Mouse (Mus musculus): ENCODE data around the gene Actr3b.
"Not testable (repeated sequence)": the region's sequence is repeated elsewhere in the genome, so short reads cannot be mapped to it uniquely, and the experiment has no call there.

The Actr3b gene

GRCm38 (mm10) chr5:25759460-25760409, at the start of gene Actr3b:
Actr3b (plus strand) TSS chr5:25759997.
- DNase-seq (ENCODE audit: low spot score in 2 of 2): peak; percentile 63 to 80

DNA sequence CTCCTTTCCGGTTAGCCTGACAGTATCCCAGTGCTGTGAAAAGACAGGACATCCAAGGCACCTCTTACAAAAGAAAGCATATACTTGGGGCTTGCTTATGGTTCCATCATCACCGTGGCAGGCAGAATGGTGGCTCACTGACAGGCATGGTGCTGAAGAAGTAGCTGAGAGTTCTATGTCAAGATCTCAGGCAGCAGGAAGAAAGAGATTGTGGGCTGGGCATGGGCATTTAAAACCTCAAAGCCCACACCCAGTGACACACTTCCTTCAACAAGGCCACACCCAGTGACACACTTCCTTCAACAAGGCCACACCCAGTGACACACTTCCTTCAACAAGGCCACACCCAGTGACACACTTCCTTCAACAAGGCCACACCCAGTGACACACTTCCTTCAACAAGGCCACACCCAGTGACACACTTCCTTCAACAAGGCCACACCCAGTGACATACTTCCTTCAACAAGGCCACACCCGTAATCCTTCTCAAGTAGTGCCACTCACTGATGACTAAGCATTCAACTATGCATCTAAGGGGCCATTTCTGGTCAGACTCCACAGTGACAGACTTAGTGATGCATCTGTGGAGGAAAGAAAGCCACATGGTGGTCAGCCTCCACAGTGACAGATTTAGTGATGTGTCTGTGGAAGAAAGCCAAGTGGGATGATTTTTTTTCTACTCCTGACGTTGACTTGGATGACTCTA, 46.6 kb upstream of the Actr3b start:
- DNase-seq (ENCODE audit: low spot score in 2 of 2): peak; percentile 45 to 56

DNA sequence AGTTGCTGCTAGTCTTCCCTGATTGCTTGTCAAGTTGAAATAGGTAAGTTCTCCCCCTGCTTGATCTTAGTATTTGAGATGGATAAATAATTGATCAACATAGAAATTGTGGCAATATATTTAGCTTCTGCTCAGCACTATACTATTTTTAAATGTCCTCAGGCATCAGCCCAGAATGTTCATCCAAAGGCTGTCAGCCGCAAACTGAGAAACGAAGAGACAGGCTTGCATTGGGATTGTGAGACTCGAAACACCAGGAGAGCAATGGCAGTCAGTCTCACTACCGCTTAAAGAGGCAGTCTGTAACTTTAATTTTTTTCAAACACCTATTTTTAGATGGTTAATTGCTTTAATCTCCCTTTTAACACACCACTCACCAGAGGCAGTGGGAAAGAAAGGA, 40.4 kb upstream of the Actr3b start:
- DNase-seq (ENCODE audit: low spot score in 2 of 2): no peak

DNA sequence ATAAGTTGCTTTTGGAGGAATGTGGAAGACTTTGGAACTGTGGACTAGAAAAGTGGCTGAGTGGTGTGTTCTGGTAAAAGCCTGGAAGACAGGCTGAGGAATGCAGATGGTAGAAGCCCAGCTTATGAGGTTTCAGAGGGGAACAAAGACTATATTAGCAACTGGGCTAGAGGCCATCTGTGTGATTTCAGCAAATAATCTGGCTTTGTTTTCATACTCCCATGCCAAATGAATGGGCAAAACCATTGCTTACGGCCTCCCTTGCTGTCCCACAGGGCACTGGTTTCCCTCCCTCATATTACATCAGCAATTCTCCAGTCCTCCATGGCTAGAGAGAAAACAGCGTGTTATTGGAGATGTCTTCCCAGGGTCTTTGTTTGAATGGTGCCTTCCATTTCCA, 36.8 kb upstream of the Actr3b start:
- DNase-seq (ENCODE audit: low spot score in 2 of 2): no peak

DNA sequence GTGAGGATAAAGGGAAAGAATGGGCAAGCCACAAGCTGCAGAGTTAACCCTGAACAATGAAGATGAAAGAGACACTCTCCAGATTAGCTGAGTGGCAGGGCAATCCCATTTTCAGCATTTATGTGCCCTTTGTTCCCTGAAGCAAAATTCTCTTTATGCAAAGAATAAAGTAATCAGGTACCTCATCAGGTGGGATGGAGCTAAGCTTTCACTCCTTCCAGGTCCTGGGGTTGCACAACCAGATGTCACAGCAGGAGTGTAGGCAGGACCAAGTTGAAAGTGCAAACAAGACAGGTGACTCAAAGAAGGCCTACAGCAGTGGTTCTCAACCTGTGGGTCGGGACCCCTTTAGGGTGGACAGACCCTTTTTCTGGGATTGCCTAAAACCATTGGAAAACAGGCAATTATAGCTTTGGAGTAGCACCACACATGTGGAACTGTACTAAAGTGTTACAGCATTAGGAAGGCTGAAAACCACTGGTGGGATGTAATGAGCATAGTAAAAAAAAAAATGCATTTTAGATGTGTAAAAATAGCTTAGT, 35.6 kb upstream of the Actr3b start:
- DNase-seq (ENCODE audit: low spot score in 2 of 2): no peak

DNA sequence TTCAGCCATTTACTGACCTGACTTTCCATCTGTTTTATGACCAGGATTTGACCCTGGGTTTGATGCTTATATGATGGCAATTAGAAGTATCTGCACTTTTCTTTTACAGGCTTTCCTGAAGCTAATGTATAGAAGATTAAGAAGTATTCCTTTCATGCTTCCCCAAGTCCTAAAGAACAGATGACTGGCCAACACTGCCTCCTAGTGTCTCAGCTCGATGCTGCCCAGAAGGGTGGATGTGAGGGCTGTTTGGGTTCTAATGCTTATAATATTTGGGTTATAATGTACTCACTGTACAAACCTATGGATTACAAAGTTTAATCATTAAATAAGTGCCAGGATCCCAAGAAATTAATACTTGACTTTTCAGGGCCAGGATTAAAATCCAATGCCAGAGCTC, 25.5 kb upstream of the Actr3b start:
- peak in 1 of 2 experiments; percentile 4 for DNase-seq (ENCODE audit: low spot score in 2 of 2)

- no peak for DNase-seq (ENCODE audit: low spot score in 2 of 2)
Observed at GRCm38 (mm10) chr5:25735861-25736260, 23.9 kb upstream of the Actr3b start.

DNA sequence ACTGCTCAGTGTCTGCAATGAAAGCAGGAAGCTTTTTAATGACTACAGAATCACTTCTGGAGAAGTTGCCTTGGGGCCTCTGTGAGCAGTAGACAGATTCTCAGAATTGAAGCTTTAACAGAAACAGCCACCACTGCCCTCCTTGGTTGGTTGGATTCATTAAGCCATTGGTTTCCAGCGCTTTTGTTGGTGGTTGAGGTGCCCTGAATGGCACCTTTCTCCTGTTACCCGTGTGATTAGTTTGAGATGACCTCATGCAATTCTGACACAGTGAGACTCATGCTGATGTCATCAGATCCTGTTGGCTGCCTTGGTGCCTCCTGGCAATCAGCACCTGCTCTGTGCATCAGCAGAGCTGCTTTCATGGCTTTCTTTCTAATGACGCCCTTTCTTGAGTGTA, 21.3 kb upstream of the Actr3b start:
- no peak for DNase-seq (ENCODE audit: low spot score in 2 of 2)

DNA sequence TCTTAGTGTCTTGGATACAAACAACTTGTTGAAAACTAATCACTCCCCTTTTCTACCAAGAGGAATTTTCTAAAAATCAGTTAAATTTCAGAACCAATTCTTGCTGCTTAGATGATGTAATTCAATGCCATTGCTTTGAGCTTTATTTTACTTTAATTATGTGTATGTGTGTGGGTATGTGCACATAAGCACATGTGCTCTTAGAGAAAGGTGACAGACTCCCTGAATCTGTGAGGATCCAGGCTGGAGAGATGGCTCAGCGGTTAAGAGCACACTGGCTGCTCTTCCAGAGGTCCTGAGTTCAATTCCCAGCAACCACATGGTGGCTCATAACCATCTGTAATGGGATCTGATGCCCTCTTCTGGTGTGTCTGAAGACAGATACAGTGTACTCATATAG, 20.9 kb upstream of the Actr3b start:
- DNase-seq (ENCODE audit: low spot score in 2 of 2): not testable (repeated sequence)

- DNase-seq (ENCODE audit: low spot score in 2 of 2): no peak
Observed at GRCm38 (mm10) chr5:25747904-25748303, 11.9 kb upstream of the Actr3b start.

DNA sequence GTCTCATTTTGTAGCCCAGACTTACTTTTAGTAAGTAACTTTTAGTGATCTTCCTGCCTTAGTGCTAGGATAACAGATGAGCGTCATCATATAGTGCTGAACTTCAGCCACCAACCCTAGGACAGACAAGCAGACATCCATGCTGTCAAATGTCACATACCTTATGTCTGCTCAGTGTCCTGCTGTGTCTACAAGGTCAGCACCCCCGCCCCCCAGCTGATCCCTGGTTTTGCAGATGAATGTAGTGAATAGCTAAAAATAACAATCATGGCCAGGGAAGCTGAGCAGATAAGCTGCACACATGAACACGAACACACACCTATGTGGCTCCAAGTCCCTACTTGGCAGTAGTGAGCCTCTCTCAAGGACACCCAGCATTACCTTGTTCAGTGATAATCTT, 11.2 kb upstream of the Actr3b start:
- DNase-seq (ENCODE audit: low spot score in 2 of 2): no peak

DNA sequence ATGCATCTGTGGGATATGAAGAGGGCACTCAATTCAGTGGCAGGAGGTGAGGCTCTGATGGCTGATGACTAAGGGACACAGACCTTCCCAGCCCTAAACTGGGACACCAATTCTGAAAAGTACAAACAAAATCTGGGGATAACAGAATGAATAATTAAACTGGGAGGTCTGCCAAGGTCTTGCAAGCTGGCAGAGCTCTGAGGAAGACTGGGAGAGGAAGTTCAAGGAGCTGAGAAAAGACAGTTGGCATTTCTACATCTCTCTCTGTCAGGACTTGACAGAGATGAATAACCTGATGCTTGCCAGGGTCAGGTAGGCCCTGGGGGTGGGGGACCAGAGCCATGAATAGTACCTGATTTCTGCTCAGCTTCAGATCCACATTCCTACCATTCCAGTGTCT, 8.2 kb upstream of the Actr3b start:
- no peak for DNase-seq (ENCODE audit: low spot score in 2 of 2)

DNA sequence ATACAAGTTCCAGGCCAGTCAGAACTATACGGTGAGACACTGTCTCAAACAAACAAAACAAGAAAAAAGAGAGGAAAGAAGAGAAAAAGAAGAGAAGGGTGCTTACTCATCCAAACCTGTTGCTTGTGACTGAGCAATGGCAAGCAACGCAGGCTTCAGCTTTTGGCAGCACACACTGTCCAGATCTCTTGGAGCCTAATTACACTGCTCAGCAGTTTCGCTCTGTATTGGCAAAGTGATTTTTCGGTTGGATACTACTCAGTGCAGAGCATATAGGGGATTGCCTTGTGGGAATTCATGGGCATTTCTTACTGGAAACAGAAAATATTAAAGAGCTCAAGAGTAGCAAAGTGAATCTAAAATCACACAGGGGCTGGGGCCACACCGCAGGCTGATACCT, 6.9 kb upstream of the Actr3b start:
- DNase-seq (ENCODE audit: low spot score in 2 of 2): no peak

- no peak for DNase-seq (ENCODE audit: low spot score in 2 of 2)
Observed at GRCm38 (mm10) chr5:25753556-25754235, 6.1 kb upstream of the Actr3b start.

- DNase-seq (ENCODE audit: low spot score in 2 of 2): no peak
Observed at GRCm38 (mm10) chr5:25754236-25754766, 5.5 kb upstream of the Actr3b start.

- peak in 1 of 2 experiments; percentile 22 for DNase-seq (ENCODE audit: low spot score in 2 of 2)
Observed at GRCm38 (mm10) chr5:25760410-25760832, 624 bp downstream of the Actr3b start.

- DNase-seq (ENCODE audit: low spot score in 2 of 2): no peak
Observed at GRCm38 (mm10) chr5:25760871-25761270, 1.1 kb downstream of the Actr3b start.

GRCm38 (mm10) chr5:25761850-25762249, 2.1 kb downstream of the Actr3b start:
- peak in 1 of 2 experiments; percentile 12 for DNase-seq (ENCODE audit: low spot score in 2 of 2)

DNA sequence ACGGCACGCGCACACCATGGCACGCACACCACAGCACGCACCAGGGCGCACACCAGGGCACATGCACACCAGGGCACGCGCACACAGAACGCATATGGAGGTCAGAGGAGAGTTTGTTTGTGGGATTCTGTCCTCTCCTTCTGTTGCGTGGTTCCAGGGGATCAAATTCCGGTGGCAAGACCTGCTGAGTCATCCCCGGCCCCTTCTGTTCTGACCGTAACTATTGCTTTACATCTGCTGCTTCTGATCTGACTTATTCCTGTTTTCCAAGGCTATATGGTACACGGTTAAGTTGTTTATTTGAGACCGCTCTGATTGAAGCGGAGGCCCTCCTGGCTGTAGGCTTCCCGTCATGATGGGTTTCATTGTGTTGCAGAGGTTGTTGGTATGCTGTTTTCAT, 9.2 kb downstream of the Actr3b start:
- DNase-seq (ENCODE audit: low spot score in 2 of 2): no peak

DNA sequence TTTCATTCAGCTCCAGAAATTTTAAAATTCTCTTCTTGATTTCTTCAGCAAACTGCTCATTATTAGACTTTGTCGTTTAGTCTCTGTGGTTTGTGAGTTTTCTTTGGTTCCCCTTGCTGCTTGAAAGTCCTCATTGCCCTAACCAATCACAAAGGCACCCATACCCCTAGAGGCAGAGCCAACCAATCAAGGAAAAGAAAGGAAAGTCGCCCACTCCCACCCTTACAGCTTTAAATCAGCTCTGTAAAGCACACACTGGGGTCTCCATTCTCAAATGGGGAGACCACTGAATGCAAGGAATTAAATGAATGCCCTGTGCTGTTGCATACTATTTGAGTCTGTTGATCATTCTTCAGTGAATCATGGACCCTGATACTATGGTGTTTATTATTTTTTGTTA, 9.6 kb downstream of the Actr3b start:
- DNase-seq (ENCODE audit: low spot score in 2 of 2): no peak

DNA sequence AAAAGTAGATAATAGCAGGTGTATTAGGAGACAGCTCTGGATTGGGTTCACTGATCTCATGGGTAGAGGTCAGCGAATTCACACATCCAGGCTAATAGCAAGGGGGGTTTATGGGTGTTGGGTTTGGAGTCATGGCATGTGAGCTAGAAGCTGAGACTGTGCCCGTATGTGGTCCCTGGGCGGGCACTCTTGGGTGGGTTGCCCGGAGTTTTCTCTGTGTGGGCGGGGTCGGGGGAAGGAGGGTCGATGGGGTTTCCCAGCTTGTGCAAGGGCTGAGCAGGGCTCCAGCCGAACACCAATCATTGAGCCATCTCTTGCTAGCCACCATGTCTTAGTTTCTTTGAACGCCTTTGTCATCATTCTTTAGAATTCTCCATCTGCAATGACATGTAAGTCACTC, 12.7 kb downstream of the Actr3b start:
- DNase-seq (ENCODE audit: low spot score in 2 of 2): no peak

Measured in natural killer cell, adult 2 months (primary cell).